Mouse (Mus musculus) stomach, postnatal 0 days (tissue): ENCODE results near the gene Ftl1. TPM values are rescaled to one million over a fixed set of nuclear protein-coding genes. Genes with fewer than 3 reads are reported as not detected.
A peak's percentile ranks its signal among the peaks of the same experiment; 100 is the strongest.
"Not testable (repeated sequence)": the region's sequence is repeated elsewhere in the genome, so short reads cannot be mapped to it uniquely, and the experiment has no call there.

Experiments used
- ATAC-seq: fragments of 200-750 bp; cut with Nextera tagmentation; 2 replicates; pipeline ENCODE4 v1.8.0; 2017; ENCODE audit not compliant: low FRiP score, low TSS enrichment
- DNase-seq: peaks from one replicate; pipeline ENCODE4 v3.0.0-alpha.2; 2016; ENCODE audit warnings: low spot score
- H3K27ac ChIP-seq: fragments of 300-500 bp; sonication (generic); replicated peaks from 2 replicates; pipeline ENCODE4 v1.5.1; 2014; ENCODE audit warnings: mild to moderate bottlenecking, control low read depth
- H3K27me3 ChIP-seq: fragments of 300-500 bp; sonication (generic); 2 replicates; pipeline ENCODE4 v1.6.1; 2014; ENCODE audit warnings: low read length; ENCODE audit not compliant: control insufficient read depth, insufficient read depth
- H3K36me3 ChIP-seq: fragments of 300-500 bp; sonication (generic); 2 replicates; pipeline ENCODE4 v1.6.1; 2014; ENCODE audit warnings: low read length, mixed read lengths; ENCODE audit not compliant: control insufficient read depth, insufficient read depth
- H3K4me1 ChIP-seq: fragments of 300-500 bp; sonication (generic); replicated peaks from 2 replicates; pipeline ENCODE4 v1.6.1; 2014; ENCODE audit warnings: antibody characterized with exemption; ENCODE audit not compliant: control insufficient read depth, insufficient read depth
- H3K4me2 ChIP-seq: fragments of 300-500 bp; sonication (generic); replicated peaks from 2 replicates; pipeline ENCODE4 v1.6.1; 2014; ENCODE audit warnings: low read depth, mild to moderate bottlenecking, control low read depth, moderate library complexity
- H3K4me3 ChIP-seq: fragments of 300-500 bp; sonication (generic); 2 replicates; pipeline ENCODE4 v1.5.1; 2014; ENCODE audit warnings: low read depth, low read length, control low read depth
- H3K9ac ChIP-seq: fragments of 300-500 bp; sonication (generic); 2 replicates; pipeline ENCODE4 v1.6.1; 2014; ENCODE audit warnings: mild to moderate bottlenecking, low read length, control low read depth, mixed read lengths
- H3K9me3 ChIP-seq: fragments of 300-500 bp; sonication (generic); 2 replicates; pipeline ENCODE4 v1.6.1; 2016; ENCODE audit warnings: low read length; ENCODE audit not compliant: control insufficient read depth
- CTCF ChIP-seq: IDR thresholded peaks from 2 replicates; pipeline ENCODE4 v1.5.1; 2016; ENCODE audit warnings: antibody characterized with exemption, low read depth, mild to moderate bottlenecking, moderate library complexity
- EP300 ChIP-seq: optimal IDR thresholded peaks from 2 replicates; pipeline ENCODE3; 2016; ENCODE audit warnings: antibody characterized with exemption
- WGBS: fragments of 180-500 bp; shearing (Covaris S2); extraction: QIAGEN DNeasy Blood & Tissue Kit; methylation state at CpG from one replicate; pipeline ENCODE4 v1.1.7; 2014; 5-methylcytosine and 5-hydroxymethylcytosine counted together
- polyA plus RNA-seq: library from polyadenylated mRNA; unstranded; fragments of >200 nt; fragmentation: Nextera tagmentation; extraction: Ambion mirVana; gene quantifications from 2 replicates; pipeline ENCODE4 v1.2.1, GENCODE M21; 2015

Ftl1 gene
- 3,647 and 3,760 TPM in 2 replicates for polyA plus RNA-seq

- H3K27ac ChIP-seq: peak within 1 kb of the TSS; percentile 95
- not testable (repeated sequence) for H3K27me3 ChIP-seq, H3K9me3 ChIP-seq, H3K4me1 ChIP-seq
- H3K4me2 ChIP-seq: peak within 1 kb of the TSS; percentile 87
- under 1% methylated on average over 29 of the region's 37 CpGs for WGBS
- peak within 1 kb of the TSS; percentile 74 for H3K9ac ChIP-seq
- H3K36me3 ChIP-seq: peaks cover 12% of the 10 kb centered on the region
- TF ChIP-seq EP300: peak; percentile 77
- peak; percentile 93 for ATAC-seq
- peak within 1 kb of the TSS; percentile 69 for H3K4me3 ChIP-seq
- peak; percentile 98 for DNase-seq
Observed at GRCm38 (mm10) chr7:45459564-45460140, at the start of gene Ftl1. Ftl1 (minus strand) TSS chr7:45459884.

- H3K36me3 ChIP-seq: peaks cover 2% of the 10 kb centered on the region; the same call in 1 of the 2 replicates
- H3K9ac ChIP-seq: peak overlapping the region; percentile 86
- 20% methylated on average over 19 of the region's 19 CpGs for WGBS
- no peak for TF ChIP-seq CTCF
- no peak for TF ChIP-seq EP300
- peak overlapping the region; percentile 92 for H3K4me2 ChIP-seq
- no peaks in the 10 kb centered on the region for H3K9me3 ChIP-seq
- H3K27me3 ChIP-seq: no peaks in the 10 kb centered on the region
- peaks cover 6% of the 10 kb centered on the region; the same call in 1 of the 2 replicates for H3K4me1 ChIP-seq
- peak; percentile 9; the same call in 1 of the 2 replicates for ATAC-seq
- peak overlapping the region; percentile 94 for H3K27ac ChIP-seq
- no peak for DNase-seq
- peak overlapping the region; percentile 77 for H3K4me3 ChIP-seq
Observed at GRCm38 (mm10) chr7:45509181-45509882, 49.6 kb upstream of the Ftl1 start.

GRCm38 (mm10) chr7:45508561-45508960 lies 48.9 kb upstream of the Ftl1 start:
- ATAC-seq: peak; percentile 19; the same call in 1 of the 2 replicates
- Histone ChIP-seq H3K4me3 (no peak overlapping the region), H3K4me2 (peak overlapping the region; percentile 92; the same call in 1 of the 2 replicates), H3K9me3 (no peaks in the 10 kb centered on the region), H3K27me3 (no peaks in the 10 kb centered on the region), H3K27ac (peak overlapping the region; percentile 94), H3K36me3 (peaks cover 2% of the 10 kb centered on the region; the same call in 1 of the 2 replicates), H3K9ac (no peak overlapping the region), H3K4me1 (peaks cover 6% of the 10 kb centered on the region; the same call in 1 of the 2 replicates)
- WGBS: 79% methylated on average over 6 of the region's 6 CpGs
- no peak for TF ChIP-seq CTCF
- no peak for TF ChIP-seq EP300
- no peak for DNase-seq

GRCm38 (mm10) chr7:45507583-45507982 lies 47.9 kb upstream of the Ftl1 start:
- TF ChIP-seq CTCF (no peak), EP300 (no peak)
- 77% methylated on average over 6 of the region's 6 CpGs for WGBS
- Histone ChIP-seq H3K4me2 (no peak overlapping the region), H3K27ac (peak overlapping the region; percentile 58), H3K36me3 (peaks cover 4% of the 10 kb centered on the region), H3K9ac (no peak overlapping the region), H3K9me3 (no peaks in the 10 kb centered on the region), H3K27me3 (no peaks in the 10 kb centered on the region), H3K4me1 (peaks cover 6% of the 10 kb centered on the region; the same call in 1 of the 2 replicates), H3K4me3 (no peak overlapping the region)
- peak; percentile 60 for ATAC-seq
- peak; percentile 77 for DNase-seq

GRCm38 (mm10) chr7:45498427-45498826 lies 38.7 kb upstream of the Ftl1 start:
- H3K27me3 ChIP-seq: no peaks in the 10 kb centered on the region
- no peak overlapping the region for H3K9ac ChIP-seq
- H3K36me3 ChIP-seq: peaks cover 31% of the 10 kb centered on the region
- no peak overlapping the region for H3K27ac ChIP-seq
- no peak for ATAC-seq
- TF ChIP-seq CTCF: no peak
- TF ChIP-seq EP300: no peak
- no peaks in the 10 kb centered on the region for H3K9me3 ChIP-seq
- DNase-seq: no peak
- no peaks in the 10 kb centered on the region for H3K4me1 ChIP-seq
- WGBS: 96% methylated on average over 6 of the region's 6 CpGs
- no peak overlapping the region for H3K4me3 ChIP-seq
- H3K4me2 ChIP-seq: no peak overlapping the region

- no peak overlapping the region for H3K9ac ChIP-seq
- no peak for TF ChIP-seq CTCF
- TF ChIP-seq EP300: no peak
- no peak overlapping the region for H3K4me3 ChIP-seq
- H3K27ac ChIP-seq: no peak overlapping the region
- DNase-seq (no peak), ATAC-seq (no peak)
- no peak overlapping the region for H3K4me2 ChIP-seq
- WGBS: 82% methylated on average over 9 of the region's 9 CpGs
- no peaks in the 10 kb centered on the region for H3K9me3 ChIP-seq
- peaks cover 27% of the 10 kb centered on the region for H3K36me3 ChIP-seq
- no peaks in the 10 kb centered on the region for H3K4me1 ChIP-seq
- no peaks in the 10 kb centered on the region for H3K27me3 ChIP-seq
Observed at GRCm38 (mm10) chr7:45494548-45494947, 34.9 kb upstream of the Ftl1 start.
